ENCODE assay signal across 10 mouse cellular contexts in genomic region chr14:20668154-20668810, GRCm38 (mm10). TPM values are rescaled to one million over a fixed set of nuclear protein-coding genes. Genes with fewer than 3 reads are reported as not detected.
DNase-seq lines count a peak whose midpoint lies in the region; ATAC-seq lines count a peak whose summit lies in the region.
"Had no signal": no experiment of that assay in that cellular context is flagged by ENCODE, and none has a peak within 500 bp of the region (broad histone marks: within the 10 kb centered on the region; RNA-seq: fewer than 3 reads in every experiment).

Synpo2l (minus strand) TSS chr14:20668354.

- H3K4me1 ChIP-seq in liver, embryonic 16.5 days (ENCODE audit: control insufficient read depth, low read depth, low read length) = no peaks in the 10 kb centered on the region; the same call in 1 of the 2 replicates
- peaks cover 5% of the 10 kb centered on the region; the same call in 1 of the 2 replicates for H3K4me1 ChIP-seq in liver, embryonic 12.5 days
- H3K4me1 ChIP-seq in heart, embryonic 11.5 days (ENCODE audit: control insufficient read depth, insufficient read depth, low read length) = peaks cover 17% of the 10 kb centered on the region
- H3K4me1 ChIP-seq in stomach, embryonic 16.5 days (ENCODE audit: control insufficient read depth, insufficient read depth, low read length) = no peaks in the 10 kb centered on the region
- H3K4me1 ChIP-seq in forebrain, embryonic 15.5 days = 0 out of 2 replicates have a peak, but pooled peaks cover under 1% of the 10 kb centered on the region

- no peaks in the 10 kb centered on the region for H3K9me3 ChIP-seq in liver, embryonic 16.5 days (replicated peaks; ENCODE audit: control insufficient read depth, low read length)
- no peaks in the 10 kb centered on the region for H3K9me3 ChIP-seq in liver, embryonic 12.5 days (replicated peaks)
- H3K9me3 ChIP-seq in heart, embryonic 11.5 days (replicated peaks; ENCODE audit: control insufficient read depth, low read length) = no peaks in the 10 kb centered on the region; the same call in 1 of the 2 replicates
- H3K9me3 ChIP-seq in stomach, embryonic 16.5 days (replicated peaks; ENCODE audit: control insufficient read depth, low read length) = no peaks in the 10 kb centered on the region
- H3K9me3 ChIP-seq in forebrain, embryonic 15.5 days = no peaks in the 10 kb centered on the region

- no peak within 1 kb of the TSS for H3K4me2 ChIP-seq in liver, embryonic 16.5 days (ENCODE audit: low read depth, low read length)
- no peak within 1 kb of the TSS for H3K4me2 ChIP-seq in liver, embryonic 12.5 days
- H3K4me2 ChIP-seq in heart, embryonic 11.5 days = peak within 1 kb of the TSS; percentile 57
- no peak within 1 kb of the TSS for H3K4me2 ChIP-seq in stomach, embryonic 16.5 days (ENCODE audit: low read depth, low read length)
- H3K4me2 ChIP-seq in forebrain, embryonic 15.5 days (replicated peaks) = no peak within 1 kb of the TSS

- no peak within 1 kb of the TSS for H3K9ac ChIP-seq in liver, embryonic 16.5 days (ENCODE audit: low read depth, low read length)
- H3K9ac ChIP-seq in liver, embryonic 12.5 days = no peak within 1 kb of the TSS
- H3K9ac ChIP-seq in heart, embryonic 11.5 days (ENCODE audit: low read depth, low read length) = peak within 1 kb of the TSS; percentile 65
- no peak within 1 kb of the TSS for H3K9ac ChIP-seq in stomach, embryonic 16.5 days (ENCODE audit: low read length)
- H3K9ac ChIP-seq in forebrain, embryonic 15.5 days (replicated peaks) = no peak within 1 kb of the TSS

- H3K27ac ChIP-seq in liver, embryonic 16.5 days (ENCODE audit: low read length) = no peak within 1 kb of the TSS
- H3K27ac ChIP-seq in liver, embryonic 12.5 days = no peak within 1 kb of the TSS
- peak within 1 kb of the TSS; percentile 73 for H3K27ac ChIP-seq in heart, embryonic 11.5 days (ENCODE audit: low read depth, low read length)
- peak within 1 kb of the TSS; percentile 62 for H3K27ac ChIP-seq in stomach, embryonic 16.5 days (ENCODE audit: low read length)
- H3K27ac ChIP-seq in forebrain, embryonic 15.5 days (replicated peaks) = no peak within 1 kb of the TSS
- H3K27ac ChIP-seq: hindbrain, postnatal 0 days had no signal

- no peaks in the 10 kb centered on the region for H3K36me3 ChIP-seq in liver, embryonic 16.5 days (ENCODE audit: control insufficient read depth, insufficient read depth)
- H3K36me3 ChIP-seq in liver, embryonic 12.5 days = 0 out of 2 replicates have a peak, but pooled peaks cover 2% of the 10 kb centered on the region
- no peaks in the 10 kb centered on the region for H3K36me3 ChIP-seq in heart, embryonic 11.5 days (ENCODE audit: control insufficient read depth, insufficient read depth, low read length)
- H3K36me3 ChIP-seq in stomach, embryonic 16.5 days (ENCODE audit: control insufficient read depth, insufficient read depth, low read length) = no peaks in the 10 kb centered on the region
- H3K36me3 ChIP-seq in forebrain, embryonic 15.5 days = no peaks in the 10 kb centered on the region

- DNase-seq in kidney, adult 9 months = peak; percentile 93
- DNase-seq in urinary bladder, adult 2 months (ENCODE audit: low spot score) = no peak
- no peak for DNase-seq in embryo, embryonic 10 days (ENCODE audit: low spot score)

- H3K4me3 ChIP-seq in liver, embryonic 16.5 days (ENCODE audit: low read depth, low read length) = no peak within 1 kb of the TSS
- no peak within 1 kb of the TSS for H3K4me3 ChIP-seq in liver, embryonic 12.5 days
- H3K4me3 ChIP-seq in heart, embryonic 11.5 days (ENCODE audit: low read depth, low read length) = peak within 1 kb of the TSS; percentile 34
- H3K4me3 ChIP-seq in stomach, embryonic 16.5 days (replicated peaks; ENCODE audit: low read length) = no peak within 1 kb of the TSS
- H3K4me3 ChIP-seq in forebrain, embryonic 15.5 days = no peak within 1 kb of the TSS

- peaks cover 26% of the 10 kb centered on the region for H3K27me3 ChIP-seq in liver, embryonic 16.5 days (ENCODE audit: control insufficient read depth, insufficient read depth, low read depth, low read length)
- peaks cover 59% of the 10 kb centered on the region for H3K27me3 ChIP-seq in liver, embryonic 12.5 days (replicated peaks)
- no peaks in the 10 kb centered on the region for H3K27me3 ChIP-seq in heart, embryonic 11.5 days (ENCODE audit: control insufficient read depth, insufficient read depth, low read length)
- H3K27me3 ChIP-seq in stomach, embryonic 16.5 days (ENCODE audit: control insufficient read depth, insufficient read depth, low read length) = no peaks in the 10 kb centered on the region
- peaks cover 3% of the 10 kb centered on the region; the same call in 1 of the 2 replicates for H3K27me3 ChIP-seq in forebrain, embryonic 15.5 days

- WGBS in liver, embryonic 16.5 days (ENCODE audit: insufficient replicate concordance) = 60% methylated on average over 8 of the region's 8 CpGs
- WGBS in liver, embryonic 12.5 days (ENCODE audit: insufficient replicate concordance) = 64% methylated on average over 8 of the region's 8 CpGs
- WGBS in heart, embryonic 11.5 days (ENCODE audit: insufficient replicate concordance) = 54% methylated on average over 8 of the region's 8 CpGs
- 78% methylated on average over 8 of the region's 8 CpGs for WGBS in stomach, embryonic 16.5 days
- 79% methylated on average over 8 of the region's 8 CpGs for WGBS in forebrain, embryonic 15.5 days

- ATAC-seq in liver, embryonic 16.5 days (ENCODE audit: low read depth) = 0 out of 2 replicates have a peak, but pooled peaks have one; percentile 19
- ATAC-seq in liver, embryonic 12.5 days = no peak
- ATAC-seq in heart, embryonic 11.5 days (replicated peaks; ENCODE audit: insufficient number of reproducible peaks, low FRiP score, low TSS enrichment) = peak; percentile 39; the same call in 1 of the 2 replicates
- ATAC-seq in stomach, embryonic 16.5 days (ENCODE audit: insufficient read depth, low FRiP score) = no peak
- no peak for ATAC-seq in forebrain, embryonic 15.5 days (replicated peaks)
- ATAC-seq: forebrain, embryonic 14.5 days; hindbrain, postnatal 0 days had no signal

RNA-seq across cellular contexts. Expression of gene Synpo2l, which starts in this region (rescaled TPM):
- polyA plus RNA-seq in liver, embryonic 16.5 days (2015; fragmentation: Nextera tagmentation; extraction: Ambion mirVana) = 0.43 and 1.1 TPM in 2 replicates
- 0.25 and 0.54 TPM in 2 replicates for polyA plus RNA-seq in liver, embryonic 12.5 days (2016; fragmentation: Nextera tagmentation; extraction: Ambion mirVana)
- polyA plus RNA-seq in heart, embryonic 11.5 days (2014; fragmentation: Nextera tagmentation; extraction: Ambion mirVana) = 106 and 127 TPM in 2 replicates
- 0.36 and 5.1 TPM in 2 replicates for polyA plus RNA-seq in stomach, embryonic 16.5 days (2015; fragmentation: Nextera tagmentation; extraction: Ambion mirVana)
- polyA plus RNA-seq in urinary bladder, adult 2 months (2012; rRNA removed) = 0.10 and 0.25 TPM in 2 replicates
- 0.11 and 0.17 TPM in 2 replicates for polyA plus RNA-seq in forebrain, embryonic 15.5 days (2015; fragmentation: Nextera tagmentation; extraction: Ambion mirVana)

Comparison
In these comparisons a context has a peak if more than half of its experiments do, and no peak if none do; other contexts are left out.
1. RNA of gene Synpo2l (polyA plus RNA-seq): 106 to 127 TPM in heart, embryonic 11.5 days; 0.36 to 5.1 TPM in stomach, embryonic 16.5 days, 0.43 to 1.1 TPM in liver, embryonic 16.5 days, 0.25 to 0.54 TPM in liver, embryonic 12.5 days, 0.11 to 0.17 TPM in forebrain, embryonic 15.5 days and 0.10 to 0.25 TPM in urinary bladder, adult 2 months; every median in the first group is over 10 times any median in the second.
2. ATAC-seq: peak in liver, embryonic 16.5 days (single experiment) and heart, embryonic 11.5 days (single experiment); none in liver, embryonic 12.5 days (single experiment), stomach, embryonic 16.5 days (single experiment) and forebrain, embryonic 15.5 days (single experiment).
3. H3K27ac ChIP-seq: peak in heart, embryonic 11.5 days (single experiment) and stomach, embryonic 16.5 days (single experiment); none in liver, embryonic 16.5 days (single experiment), liver, embryonic 12.5 days (single experiment) and forebrain, embryonic 15.5 days (single experiment).